Mouse (Mus musculus) kidney, postnatal 4 days (tissue): ENCODE measurements around the gene Ccdc177.
A peak's percentile ranks its signal among the peaks of the same experiment; 100 is the strongest.
"Not testable (repeated sequence)": the region's sequence is repeated elsewhere in the genome, so short reads cannot be mapped to it uniquely, and the experiment has no call there.

Source experiments
- DNase-seq, 2 experiments: peaks; one replicate each; pipeline ENCODE4 v3.0.0; 2021; ENCODE audit warnings: mixed read lengths in 2 of 2

The Ccdc177 gene

GRCm38 (mm10) chr12:80760396-80760801 lies at the start of gene Ccdc177:
Gene Ccdc177, minus strand, starts transcription at chr12:80760687.
- peak; percentile 89 to 90 for DNase-seq

GRCm38 (mm10) chr12:80810005-80810404 lies 49.5 kb upstream of the Ccdc177 start:
- no peak for DNase-seq

- DNase-seq: no peak
Observed at GRCm38 (mm10) chr12:80807451-80808085, 47.1 kb upstream of the Ccdc177 start.

- DNase-seq: no peak
Observed at GRCm38 (mm10) chr12:80804861-80805428, 44.5 kb upstream of the Ccdc177 start.

GRCm38 (mm10) chr12:80803924-80804323 lies 43.4 kb upstream of the Ccdc177 start:
- peak; percentile 60 to 70 for DNase-seq

GRCm38 (mm10) chr12:80801443-80801842 lies 41.0 kb upstream of the Ccdc177 start:
- DNase-seq: no peak

GRCm38 (mm10) chr12:80800156-80800555 lies 39.7 kb upstream of the Ccdc177 start:
- DNase-seq: no peak

GRCm38 (mm10) chr12:80798271-80798670 lies 37.8 kb upstream of the Ccdc177 start:
- DNase-seq: no peak

GRCm38 (mm10) chr12:80794935-80795785 lies 34.7 kb upstream of the Ccdc177 start:
- DNase-seq: no peak

GRCm38 (mm10) chr12:80794522-80794921 lies 34.0 kb upstream of the Ccdc177 start:
- no peak for DNase-seq

GRCm38 (mm10) chr12:80793535-80793934 lies 33.0 kb upstream of the Ccdc177 start:
- no peak for DNase-seq

- DNase-seq: peak; percentile 36 to 48
Observed at GRCm38 (mm10) chr12:80792867-80793266, 32.4 kb upstream of the Ccdc177 start.

GRCm38 (mm10) chr12:80791571-80792444 lies 31.3 kb upstream of the Ccdc177 start:
- peak; percentile 39 to 51 for DNase-seq

GRCm38 (mm10) chr12:80790700-80791570 lies 30.4 kb upstream of the Ccdc177 start:
- no peak for DNase-seq

- peak; percentile 99 to 100 for DNase-seq
Observed at GRCm38 (mm10) chr12:80789849-80790694, 29.6 kb upstream of the Ccdc177 start, which contains the start of gene Susd6. Gene Susd6, plus strand, starts transcription at chr12:80790510.

GRCm38 (mm10) chr12:80789276-80789675 lies 28.8 kb upstream of the Ccdc177 start:
- not testable (repeated sequence) for DNase-seq

GRCm38 (mm10) chr12:80788188-80788587 lies 27.7 kb upstream of the Ccdc177 start:
- no peak for DNase-seq

GRCm38 (mm10) chr12:80787604-80788003 lies 27.1 kb upstream of the Ccdc177 start:
- peak; percentile 39 to 60 for DNase-seq

- DNase-seq: no peak
Observed at GRCm38 (mm10) chr12:80786591-80786990, 26.1 kb upstream of the Ccdc177 start.

- DNase-seq: no peak
Observed at GRCm38 (mm10) chr12:80785597-80785996, 25.1 kb upstream of the Ccdc177 start.

GRCm38 (mm10) chr12:80785005-80785404 lies 24.5 kb upstream of the Ccdc177 start:
- DNase-seq: no peak
